Mouse (Mus musculus): ENCODE measurements around the gene Get4. TPM values are rescaled to one million over a fixed set of nuclear protein-coding genes. Genes with fewer than 3 reads are reported as not detected.

Get4 gene
- polyA plus RNA-seq, 1 experiment: 106 TPM

DNA sequence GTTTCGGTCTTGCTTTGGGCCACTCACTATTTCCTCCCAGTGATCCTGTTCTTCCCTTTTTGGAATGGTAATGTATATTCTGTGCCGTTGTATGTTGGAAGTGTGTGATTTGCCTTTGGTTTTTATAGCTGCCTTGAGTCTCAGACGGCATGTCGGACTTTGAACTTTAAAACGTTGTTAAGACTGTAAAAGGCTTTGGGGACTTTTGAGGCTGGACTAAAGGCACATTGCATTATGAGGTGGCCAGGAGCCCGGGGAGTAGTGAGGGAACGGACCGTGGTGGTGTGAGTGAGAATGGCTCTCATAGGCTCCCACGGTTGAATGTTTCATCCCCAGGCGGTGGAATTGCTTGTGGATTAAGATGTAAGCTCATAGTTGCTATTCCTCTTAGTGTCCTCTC is 45.0 kb downstream of the Get4 start:
- no peak for DNase-seq
- TF ChIP-seq CTCF (IDR thresholded peaks at IDR 0.05; ENCODE audit: borderline replicate concordance, insufficient read depth, low read depth, low read length) (no peak), POLR2A (IDR thresholded peaks at IDR 0.05; ENCODE audit: borderline replicate concordance, insufficient read depth, low read length) (no peak)
- H3K4me1 ChIP-seq (ENCODE audit: control insufficient read depth, insufficient read depth, low read length): no peaks in the 10 kb centered on the region; the same call in 1 of the 2 replicates
- no peak overlapping the region for H3K27ac ChIP-seq (ENCODE audit: insufficient read depth, low read length)
- H3K4me3 ChIP-seq (replicated peaks; ENCODE audit: insufficient read depth, low read depth, low read length): no peak overlapping the region
- 93% methylated on average over 10 of the region's 10 CpGs for WGBS
- H3K27me3 ChIP-seq (ENCODE audit: control insufficient read depth, insufficient read depth, low read length): no peaks in the 10 kb centered on the region

DNA sequence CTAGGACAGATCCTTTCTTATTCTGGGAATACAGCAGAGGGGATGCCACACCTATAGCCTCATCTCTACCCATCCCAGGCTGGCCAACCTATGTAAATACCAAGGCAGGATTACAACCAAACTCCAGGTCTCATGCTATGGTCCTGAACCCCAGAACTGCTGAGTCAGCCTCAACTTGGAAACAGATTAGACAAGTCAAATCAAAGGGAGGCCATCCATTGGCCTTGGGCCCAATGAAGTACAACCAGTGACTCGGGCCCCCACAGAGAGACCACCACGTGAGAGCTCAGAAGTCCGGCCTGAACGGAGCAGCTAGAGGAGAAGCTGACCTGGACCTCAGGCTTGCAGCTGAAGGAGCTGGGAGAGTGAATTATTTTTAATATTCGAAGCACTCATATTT is 45.6 kb downstream of the Get4 start:
- 39% methylated on average over 5 of the region's 5 CpGs for WGBS
- no peak for DNase-seq
- no peak overlapping the region for H3K27ac ChIP-seq (ENCODE audit: insufficient read depth, low read length)
- H3K4me1 ChIP-seq (ENCODE audit: control insufficient read depth, insufficient read depth, low read length): no peaks in the 10 kb centered on the region
- no peak overlapping the region for H3K4me3 ChIP-seq (replicated peaks; ENCODE audit: insufficient read depth, low read depth, low read length)
- TF ChIP-seq POLR2A (IDR thresholded peaks at IDR 0.05; ENCODE audit: borderline replicate concordance, insufficient read depth, low read length) (no peak), CTCF (IDR thresholded peaks at IDR 0.05; ENCODE audit: borderline replicate concordance, insufficient read depth, low read depth, low read length) (no peak)
- H3K27me3 ChIP-seq (ENCODE audit: control insufficient read depth, insufficient read depth, low read length): no peaks in the 10 kb centered on the region

DNA sequence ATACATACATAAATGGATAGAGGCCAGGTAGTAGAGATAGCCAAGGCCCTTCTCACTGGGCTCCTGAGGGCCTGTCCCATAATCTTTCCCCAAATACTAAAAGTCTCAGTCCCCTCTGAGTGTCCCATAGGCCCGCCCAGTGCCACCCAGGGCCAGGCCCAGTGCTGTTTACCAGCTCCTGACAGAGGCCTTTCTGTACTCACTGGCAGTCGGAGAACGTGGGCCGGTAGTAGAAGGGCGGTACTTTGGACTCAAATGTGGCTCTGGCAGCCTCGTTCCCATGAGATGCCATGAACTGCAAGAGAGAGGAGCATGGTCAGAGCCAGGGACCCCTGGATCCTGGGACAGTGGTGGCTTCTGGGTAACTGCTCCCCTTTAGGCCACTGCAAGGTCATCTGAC is 50.0 kb downstream of the Get4 start:
- H3K27ac ChIP-seq (ENCODE audit: insufficient read depth, low read length): peak overlapping the region; percentile 64; the same call in 1 of the 2 replicates
- no peaks in the 10 kb centered on the region for H3K4me1 ChIP-seq (ENCODE audit: control insufficient read depth, insufficient read depth, low read length)
- no peak overlapping the region for H3K4me3 ChIP-seq (replicated peaks; ENCODE audit: insufficient read depth, low read depth, low read length)
- WGBS: 77% methylated on average over 6 of the region's 6 CpGs
- DNase-seq: no peak
- no peaks in the 10 kb centered on the region for H3K27me3 ChIP-seq (ENCODE audit: control insufficient read depth, insufficient read depth, low read length)
- no peak for TF ChIP-seq CTCF (IDR thresholded peaks at IDR 0.05; ENCODE audit: borderline replicate concordance, insufficient read depth, low read depth, low read length)
- no peak for TF ChIP-seq POLR2A (IDR thresholded peaks at IDR 0.05; ENCODE audit: borderline replicate concordance, insufficient read depth, low read length)

DNA sequence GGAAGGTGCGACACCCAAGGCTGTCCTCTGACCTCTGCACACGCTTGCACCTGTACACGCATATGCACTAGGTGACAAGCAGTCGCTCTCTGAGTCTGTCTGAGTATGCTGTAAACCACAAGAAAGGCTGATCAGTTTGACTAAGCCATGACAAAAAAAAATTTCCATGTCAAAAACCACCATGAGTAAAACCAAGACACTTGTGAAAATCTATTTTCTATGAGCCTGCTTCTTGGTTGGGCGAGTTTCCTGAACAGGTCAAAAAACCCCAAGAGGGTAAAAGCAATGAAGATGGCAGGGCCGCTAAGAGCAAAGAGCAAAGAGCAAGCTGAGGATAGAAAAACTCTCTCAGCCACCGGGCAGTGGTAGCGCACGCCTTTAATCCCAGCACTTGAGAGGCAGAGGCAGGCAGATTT is 51.5 kb downstream of the Get4 start:
- no peak overlapping the region for H3K27ac ChIP-seq (ENCODE audit: insufficient read depth, low read length)
- H3K4me3 ChIP-seq (replicated peaks; ENCODE audit: insufficient read depth, low read depth, low read length): no peak overlapping the region
- DNase-seq: no peak
- no peaks in the 10 kb centered on the region for H3K4me1 ChIP-seq (ENCODE audit: control insufficient read depth, insufficient read depth, low read length)
- H3K27me3 ChIP-seq (ENCODE audit: control insufficient read depth, insufficient read depth, low read length): no peaks in the 10 kb centered on the region
- no peak for TF ChIP-seq CTCF (IDR thresholded peaks at IDR 0.05; ENCODE audit: borderline replicate concordance, insufficient read depth, low read depth, low read length)
- no peak for TF ChIP-seq POLR2A (IDR thresholded peaks at IDR 0.05; ENCODE audit: borderline replicate concordance, insufficient read depth, low read length)
- 85% methylated on average over 9 of the region's 9 CpGs for WGBS

DNA sequence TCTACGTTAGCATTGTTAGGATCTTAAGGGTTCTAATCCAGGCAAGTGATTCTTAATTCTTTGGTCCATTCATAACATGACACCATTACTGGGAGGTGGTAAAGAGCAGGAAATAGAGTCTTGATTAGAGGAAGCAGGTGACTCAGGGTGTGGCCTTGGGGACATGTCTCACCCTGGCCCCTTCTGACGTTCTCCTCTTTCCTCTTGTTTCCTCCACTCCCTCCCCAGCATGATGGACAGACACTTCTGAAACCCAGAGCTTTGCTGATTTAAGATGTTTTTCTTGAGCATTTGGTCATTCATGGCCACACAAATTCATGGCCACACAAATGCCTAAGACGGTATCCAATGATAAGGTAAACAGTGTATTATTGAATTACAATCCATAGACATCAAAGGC is 57.8 kb downstream of the Get4 start:
- Histone ChIP-seq H3K27me3 (ENCODE audit: control insufficient read depth, insufficient read depth, low read length) (no peaks in the 10 kb centered on the region), H3K4me1 (ENCODE audit: control insufficient read depth, insufficient read depth, low read length) (peaks cover 5% of the 10 kb centered on the region; the same call in 1 of the 2 replicates), H3K4me3 (replicated peaks; ENCODE audit: insufficient read depth, low read depth, low read length) (no peak overlapping the region), H3K27ac (ENCODE audit: insufficient read depth, low read length) (no peak overlapping the region)
- 78% methylated on average over 3 of the region's 3 CpGs for WGBS
- TF ChIP-seq CTCF (IDR thresholded peaks at IDR 0.05; ENCODE audit: borderline replicate concordance, insufficient read depth, low read depth, low read length) (no peak), POLR2A (IDR thresholded peaks at IDR 0.05; ENCODE audit: borderline replicate concordance, insufficient read depth, low read length) (no peak)
- DNase-seq: no peak

DNA sequence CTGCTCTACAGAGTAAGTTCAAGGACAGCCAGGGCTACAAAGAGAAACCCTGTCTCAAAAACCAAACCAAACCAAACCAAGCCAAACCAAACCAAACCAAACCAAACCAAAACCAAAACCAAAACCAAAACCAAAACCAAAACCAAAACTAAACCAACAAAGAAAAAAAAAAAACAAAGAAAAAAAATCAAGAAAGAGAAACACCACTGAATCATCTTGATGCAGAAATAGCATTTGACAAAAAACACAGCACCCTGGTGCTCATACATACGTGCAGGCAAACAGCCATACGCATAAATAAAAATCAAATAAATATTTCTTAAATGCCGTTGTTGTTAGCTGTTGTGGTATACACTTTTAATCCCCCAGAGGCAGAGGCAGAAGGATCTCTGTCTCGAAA is 58.4 kb downstream of the Get4 start:
- H3K27me3 ChIP-seq (ENCODE audit: control insufficient read depth, insufficient read depth, low read length): no peaks in the 10 kb centered on the region
- WGBS: 89% methylated on average over 4 of the region's 4 CpGs
- no peak for DNase-seq
- no peak for TF ChIP-seq POLR2A (IDR thresholded peaks at IDR 0.05; ENCODE audit: borderline replicate concordance, insufficient read depth, low read length)
- TF ChIP-seq CTCF (IDR thresholded peaks at IDR 0.05; ENCODE audit: borderline replicate concordance, insufficient read depth, low read depth, low read length): no peak
- H3K4me1 ChIP-seq (ENCODE audit: control insufficient read depth, insufficient read depth, low read length): peaks cover 5% of the 10 kb centered on the region; the same call in 1 of the 2 replicates
- H3K27ac ChIP-seq (ENCODE audit: insufficient read depth, low read length): no peak overlapping the region
- no peak overlapping the region for H3K4me3 ChIP-seq (replicated peaks; ENCODE audit: insufficient read depth, low read depth, low read length)

- H3K27ac ChIP-seq (ENCODE audit: insufficient read depth, low read length): no peak overlapping the region
- no peak for TF ChIP-seq CTCF (IDR thresholded peaks at IDR 0.05; ENCODE audit: borderline replicate concordance, insufficient read depth, low read depth, low read length)
- no peak for TF ChIP-seq POLR2A (IDR thresholded peaks at IDR 0.05; ENCODE audit: borderline replicate concordance, insufficient read depth, low read length)
- no peaks in the 10 kb centered on the region for H3K27me3 ChIP-seq (ENCODE audit: control insufficient read depth, insufficient read depth, low read length)
- DNase-seq: no peak
- peaks cover 5% of the 10 kb centered on the region; the same call in 1 of the 2 replicates for H3K4me1 ChIP-seq (ENCODE audit: control insufficient read depth, insufficient read depth, low read length)
- no peak overlapping the region for H3K4me3 ChIP-seq (replicated peaks; ENCODE audit: insufficient read depth, low read depth, low read length)
- 74% methylated on average over 9 of the region's 9 CpGs for WGBS
These were observed 59.7 kb downstream of the Get4 start for GRCm38 (mm10) chr5:139311822-139312221.

DNA sequence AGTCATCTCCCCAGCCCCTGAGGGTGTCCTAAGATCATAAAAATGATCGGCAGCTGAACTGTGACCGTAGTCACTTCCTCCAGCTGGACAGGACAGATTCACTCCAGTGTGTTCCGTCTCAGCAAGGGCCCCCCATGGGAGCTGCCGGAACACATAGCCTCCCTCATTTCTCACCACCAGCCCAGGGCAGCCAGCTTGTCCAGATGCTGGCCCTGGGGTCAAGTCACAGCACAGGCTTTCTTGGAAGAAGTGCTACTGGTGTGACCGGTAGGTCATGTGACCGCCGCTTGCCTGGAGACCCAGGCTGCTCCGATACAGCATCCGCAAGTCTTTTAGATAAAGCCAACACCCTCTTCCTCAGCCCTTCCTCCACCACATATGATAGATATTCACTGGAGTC is 61.4 kb downstream of the Get4 start:
- H3K4me3 ChIP-seq (replicated peaks; ENCODE audit: insufficient read depth, low read depth, low read length): no peak overlapping the region
- H3K4me1 ChIP-seq (ENCODE audit: control insufficient read depth, insufficient read depth, low read length): peaks cover 20% of the 10 kb centered on the region
- H3K27me3 ChIP-seq (ENCODE audit: control insufficient read depth, insufficient read depth, low read length): no peaks in the 10 kb centered on the region
- no peak overlapping the region for H3K27ac ChIP-seq (ENCODE audit: insufficient read depth, low read length)
- TF ChIP-seq POLR2A (IDR thresholded peaks at IDR 0.05; ENCODE audit: borderline replicate concordance, insufficient read depth, low read length) (no peak), CTCF (IDR thresholded peaks at IDR 0.05; ENCODE audit: borderline replicate concordance, insufficient read depth, low read depth, low read length) (no peak)
- DNase-seq: no peak
- WGBS: 62% methylated on average over 9 of the region's 9 CpGs

All from cerebellum, adult 2 months (tissue).